Mouse (Mus musculus) heart, embryonic 11.5 days (tissue): Measurements from ENCODE around the gene Npsr1. TPM values are rescaled to one million over a fixed set of nuclear protein-coding genes. Genes with fewer than 3 reads are reported as not detected.
A peak's percentile ranks its signal among the peaks of the same experiment; 100 is the strongest.

Experiments
- ATAC-seq: fragments of 200-750 bp; cut with Nextera tagmentation; replicated peaks from 2 replicates; pipeline ENCODE4 v1.8.0; 2017; ENCODE audit warnings: moderate library complexity; ENCODE audit not compliant: insufficient number of reproducible peaks, low FRiP score, low TSS enrichment
- H3K27ac ChIP-seq: fragments of 300-500 bp; sonication (generic); 2 replicates; pipeline ENCODE4 v1.5.1; 2014; ENCODE audit warnings: mild to moderate bottlenecking, low read depth, low read length
- H3K27me3 ChIP-seq: fragments of 300-500 bp; sonication (generic); 2 replicates; pipeline ENCODE4 v1.6.1; 2014; ENCODE audit warnings: mild to moderate bottlenecking, low read length, mixed read lengths; ENCODE audit not compliant: control insufficient read depth, insufficient read depth
- H3K36me3 ChIP-seq: fragments of 300-500 bp; sonication (generic); 2 replicates; pipeline ENCODE4 v1.6.1; 2014; ENCODE audit warnings: mild to moderate bottlenecking, low read length, moderate library complexity, mixed read lengths; ENCODE audit not compliant: control insufficient read depth, insufficient read depth
- H3K4me1 ChIP-seq: fragments of 300-500 bp; sonication (generic); 2 replicates; pipeline ENCODE4 v1.6.1; 2014; ENCODE audit warnings: low read length; ENCODE audit not compliant: control insufficient read depth, insufficient read depth
- H3K4me2 ChIP-seq: fragments of 300-500 bp; sonication (generic); 2 replicates; pipeline ENCODE4 v1.6.1; 2014; ENCODE audit warnings: mild to moderate bottlenecking, moderate library complexity
- H3K4me3 ChIP-seq: fragments of 300-500 bp; sonication (generic); 2 replicates; pipeline ENCODE4 v1.5.1; 2014; ENCODE audit warnings: low read depth, low read length
- H3K9ac ChIP-seq: fragments of 300-500 bp; sonication (generic); 2 replicates; pipeline ENCODE4 v1.6.1; 2014; ENCODE audit warnings: mild to moderate bottlenecking, low read depth, low read length, moderate library complexity
- H3K9me3 ChIP-seq: fragments of 300-500 bp; sonication (generic); replicated peaks from 2 replicates; pipeline ENCODE4 v1.6.1; 2016; ENCODE audit warnings: low read length; ENCODE audit not compliant: control insufficient read depth
- WGBS: fragments of 180-500 bp; shearing (Covaris S2); extraction: QIAGEN DNeasy Blood & Tissue Kit; methylation state at CpG from one replicate; pipeline ENCODE4 v1.1.7; 2014; ENCODE audit not compliant: insufficient replicate concordance; 5-methylcytosine and 5-hydroxymethylcytosine counted together
- polyA plus RNA-seq: library from polyadenylated mRNA; unstranded; fragments of >200 nt; fragmentation: Nextera tagmentation; extraction: Ambion mirVana; gene quantifications from 2 replicates; pipeline ENCODE4 v1.2.1, GENCODE M21; 2014

Npsr1 gene
- polyA plus RNA-seq, 1 experiment from 2014 or later = not detected

GRCm38 (mm10) chr9:24302906-24303305, 205.1 kb downstream of the Npsr1 start:
- Histone ChIP-seq H3K36me3 (no peaks in the 10 kb centered on the region), H3K9ac (no peak overlapping the region), H3K27ac (no peak overlapping the region), H3K9me3 (no peaks in the 10 kb centered on the region), H3K27me3 (no peaks in the 10 kb centered on the region), H3K4me2 (no peak overlapping the region), H3K4me1 (no peaks in the 10 kb centered on the region), H3K4me3 (no peak overlapping the region)
- no peak for ATAC-seq
- 82% methylated on average over 6 of the region's 6 CpGs for WGBS

DNA sequence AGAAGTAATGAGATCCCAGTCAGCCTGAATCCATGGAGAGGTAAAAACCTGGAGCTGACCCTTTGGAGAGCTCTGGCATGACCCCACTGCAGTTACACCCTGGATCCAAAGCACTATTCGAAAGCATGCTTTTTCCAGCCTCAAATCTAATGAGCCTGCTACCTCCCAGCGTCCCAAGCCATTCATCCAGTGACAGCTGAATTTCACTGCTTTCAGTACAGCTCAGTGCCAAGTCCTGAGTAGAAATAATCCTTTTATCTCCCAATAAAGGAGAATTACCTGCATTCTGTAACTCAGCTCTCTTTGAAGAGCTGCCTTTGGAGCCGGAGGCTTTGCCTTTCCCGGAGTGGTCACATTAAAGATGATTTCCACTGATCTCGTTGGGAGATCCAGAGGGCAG, 209.2 kb downstream of the Npsr1 start:
- Histone ChIP-seq H3K27me3 (no peaks in the 10 kb centered on the region), H3K9me3 (no peaks in the 10 kb centered on the region), H3K9ac (no peak overlapping the region), H3K27ac (no peak overlapping the region), H3K4me3 (no peak overlapping the region), H3K36me3 (no peaks in the 10 kb centered on the region), H3K4me1 (no peaks in the 10 kb centered on the region), H3K4me2 (no peak overlapping the region)
- no peak for ATAC-seq
- 58% methylated on average over 5 of the region's 5 CpGs for WGBS

GRCm38 (mm10) chr9:24307400-24307799, 209.6 kb downstream of the Npsr1 start:
- Histone ChIP-seq H3K27ac (no peak overlapping the region), H3K4me3 (no peak overlapping the region), H3K4me1 (no peaks in the 10 kb centered on the region), H3K4me2 (no peak overlapping the region), H3K36me3 (no peaks in the 10 kb centered on the region), H3K27me3 (no peaks in the 10 kb centered on the region), H3K9ac (no peak overlapping the region), H3K9me3 (no peaks in the 10 kb centered on the region)
- 55% methylated on average over 3 of the region's 3 CpGs for WGBS
- ATAC-seq = no peak

DNA sequence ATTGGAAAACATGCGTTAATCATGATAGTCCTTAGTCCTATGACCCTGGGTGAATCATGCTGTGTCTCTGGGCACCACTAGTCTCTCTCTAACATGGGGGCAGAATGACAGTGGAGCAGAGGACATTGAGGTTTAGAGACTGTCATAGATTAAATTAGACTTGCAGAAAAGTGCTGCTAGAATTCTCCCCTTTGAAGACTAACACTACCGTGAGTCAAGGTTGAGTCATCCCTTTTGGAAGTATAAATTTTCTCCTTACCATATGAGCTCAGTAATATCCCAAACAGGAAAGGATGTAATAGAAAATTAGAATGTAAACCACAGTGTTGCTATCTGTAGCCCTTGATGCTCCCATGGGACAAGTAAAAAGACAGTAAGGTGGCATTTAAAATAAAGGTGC, 218.0 kb downstream of the Npsr1 start:
- Histone ChIP-seq H3K9ac (no peak overlapping the region), H3K9me3 (no peaks in the 10 kb centered on the region), H3K4me2 (no peak overlapping the region), H3K36me3 (no peaks in the 10 kb centered on the region), H3K4me3 (no peak overlapping the region), H3K27me3 (no peaks in the 10 kb centered on the region), H3K27ac (no peak overlapping the region), H3K4me1 (peaks cover 4% of the 10 kb centered on the region; the same call in 1 of the 2 replicates)
- 93% methylated on average over 2 of the region's 2 CpGs for WGBS
- ATAC-seq = no peak

- Histone ChIP-seq H3K9ac (no peak overlapping the region), H3K36me3 (no peaks in the 10 kb centered on the region), H3K4me2 (no peak overlapping the region), H3K4me1 (no peaks in the 10 kb centered on the region), H3K9me3 (no peaks in the 10 kb centered on the region), H3K4me3 (no peak overlapping the region), H3K27me3 (no peaks in the 10 kb centered on the region), H3K27ac (no peak overlapping the region)
- no peak for ATAC-seq
- 58% methylated on average over 2 of the region's 2 CpGs for WGBS
Measured at GRCm38 (mm10) chr9:24331661-24332060, 233.9 kb downstream of the Npsr1 start.

- no peak overlapping the region for H3K9ac ChIP-seq
- no peaks in the 10 kb centered on the region for H3K27me3 ChIP-seq
- H3K27ac ChIP-seq = no peak overlapping the region
- no peak for ATAC-seq
- no peaks in the 10 kb centered on the region for H3K4me1 ChIP-seq
- H3K4me2 ChIP-seq = no peak overlapping the region
- no peak overlapping the region for H3K4me3 ChIP-seq
- 69% methylated on average over 3 of the region's 3 CpGs for WGBS
- no peaks in the 10 kb centered on the region for H3K9me3 ChIP-seq
- no peaks in the 10 kb centered on the region for H3K36me3 ChIP-seq
Measured at GRCm38 (mm10) chr9:24341321-24341720, 243.5 kb downstream of the Npsr1 start.

- H3K4me2 ChIP-seq = no peak overlapping the region
- WGBS = 42% methylated on average over 1 of the region's 1 CpGs
- H3K4me3 ChIP-seq = no peak overlapping the region
- ATAC-seq = no peak
- no peaks in the 10 kb centered on the region for H3K36me3 ChIP-seq
- H3K4me1 ChIP-seq = no peaks in the 10 kb centered on the region
- no peak overlapping the region for H3K9ac ChIP-seq
- H3K9me3 ChIP-seq = no peaks in the 10 kb centered on the region
- H3K27ac ChIP-seq = no peak overlapping the region
- no peaks in the 10 kb centered on the region for H3K27me3 ChIP-seq
Measured at GRCm38 (mm10) chr9:24347011-24347410, 249.2 kb downstream of the Npsr1 start.

DNA sequence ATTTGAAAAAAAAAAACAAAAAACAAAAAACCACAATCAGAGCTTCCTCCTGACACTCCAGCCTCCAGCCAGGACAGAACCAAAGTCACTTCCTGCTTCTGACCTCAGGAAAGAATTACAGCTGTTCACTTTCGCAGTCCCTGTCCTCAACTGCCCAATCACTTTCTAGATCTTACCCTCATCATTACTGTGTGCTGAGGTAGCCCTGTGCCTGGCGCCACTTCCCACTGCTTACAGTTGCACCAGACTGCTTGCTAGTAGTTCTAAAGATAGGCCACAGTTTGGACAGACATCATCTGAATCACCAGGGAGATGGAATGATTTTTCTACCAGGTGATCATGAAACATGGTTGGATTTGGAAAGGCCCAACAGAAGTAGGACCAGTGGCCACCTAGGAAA, 251.7 kb downstream of the Npsr1 start:
- Histone ChIP-seq H3K27ac (no peak overlapping the region), H3K9ac (no peak overlapping the region), H3K9me3 (no peaks in the 10 kb centered on the region), H3K4me2 (no peak overlapping the region), H3K4me3 (no peak overlapping the region), H3K36me3 (no peaks in the 10 kb centered on the region), H3K4me1 (no peaks in the 10 kb centered on the region), H3K27me3 (no peaks in the 10 kb centered on the region)
- ATAC-seq = no peak
- 82% methylated on average over 2 of the region's 2 CpGs for WGBS

GRCm38 (mm10) chr9:24351402-24351801, 253.6 kb downstream of the Npsr1 start:
- Histone ChIP-seq H3K27me3 (no peaks in the 10 kb centered on the region), H3K4me3 (no peak overlapping the region), H3K4me1 (no peaks in the 10 kb centered on the region), H3K9ac (no peak overlapping the region), H3K9me3 (no peaks in the 10 kb centered on the region), H3K27ac (no peak overlapping the region), H3K36me3 (no peaks in the 10 kb centered on the region), H3K4me2 (no peak overlapping the region)
- 80% methylated on average over 3 of the region's 3 CpGs for WGBS
- 0 out of 2 replicates have a peak, but pooled peaks have one; percentile 35 for ATAC-seq
